Mouse (Mus musculus) thymus, postnatal 0 days (tissue): ENCODE data around the gene Lrrc3. TPM values are rescaled to one million over a fixed set of nuclear protein-coding genes. Genes with fewer than 3 reads are reported as not detected.
A peak's percentile ranks its signal among the peaks of the same experiment; 100 is the strongest.

Source experiments
- DNase-seq: peaks from one replicate; pipeline ENCODE4 v3.0.0-alpha.2; 2015; ENCODE audit warnings: low spot score
- polyA plus RNA-seq: library from polyadenylated mRNA; unstranded; fragments of >200 nt; fragmentation: Nextera tagmentation; extraction: Ambion mirVana; gene quantifications from 2 replicates; pipeline ENCODE4 v1.2.1, GENCODE M21; 2015

The Lrrc3 gene
- polyA plus RNA-seq, 1 experiment from 2014 or later = 1.2 TPM

- DNase-seq = no peak
Observed at GRCm38 (mm10) chr10:77869651-77870050, 32.7 kb downstream of the Lrrc3 start.

GRCm38 (mm10) chr10:77867546-77867945 is 34.8 kb downstream of the Lrrc3 start:
- DNase-seq = no peak

- DNase-seq = no peak
Observed at GRCm38 (mm10) chr10:77864762-77865143, 37.6 kb downstream of the Lrrc3 start.

- DNase-seq = peak; percentile 34
Observed at GRCm38 (mm10) chr10:77864067-77864761, 38.1 kb downstream of the Lrrc3 start.

- DNase-seq = no peak
Observed at GRCm38 (mm10) chr10:77861675-77862074, 40.7 kb downstream of the Lrrc3 start, which contains the start of gene Gm3285. Gene Gm3285, plus strand, starts transcription at chr10:77861975.

GRCm38 (mm10) chr10:77852559-77852958 is 49.8 kb downstream of the Lrrc3 start, which contains the start of gene Gm10318:
Gene Gm10318, plus strand, starts transcription at chr10:77852859.
- DNase-seq = no peak

Other genes starting within 250 kb of the Lrrc3 start
- 0.77 and 0.84 TPM in 2 replicates for gene Tspear, start 216.0 kb downstream of the Lrrc3 start, polyA plus RNA-seq
- gene Gm19402, start 211.8 kb downstream of the Lrrc3 start, polyA plus RNA-seq = not detected in 2 replicates
- not detected in 2 replicates for gene Gm9508, start 205.3 kb downstream of the Lrrc3 start, polyA plus RNA-seq
- not detected in 2 replicates for gene Gm10272, start 195.9 kb downstream of the Lrrc3 start, polyA plus RNA-seq
- gene Gm10024, start 191.1 kb downstream of the Lrrc3 start, polyA plus RNA-seq = not detected in 2 replicates
- not detected in 2 replicates for gene Gm10142, start 186.7 kb downstream of the Lrrc3 start, polyA plus RNA-seq
- gene Krtap12-1, start 181.9 kb downstream of the Lrrc3 start, polyA plus RNA-seq = not detected in 2 replicates
- not detected in 2 replicates for gene Gm10100, start 176.1 kb downstream of the Lrrc3 start, polyA plus RNA-seq
- not detected in 2 replicates for gene Gm18596, start 159.9 kb downstream of the Lrrc3 start, polyA plus RNA-seq
- not detected in 2 replicates for gene Gm9736, start 151.2 kb downstream of the Lrrc3 start, polyA plus RNA-seq
- gene Gm3233, start 142.9 kb downstream of the Lrrc3 start, polyA plus RNA-seq = not detected in 2 replicates
- not detected in 2 replicates for gene Gm3238, start 131.2 kb downstream of the Lrrc3 start, polyA plus RNA-seq
- not detected in 2 replicates for gene Gm7138, start 125.6 kb downstream of the Lrrc3 start, polyA plus RNA-seq
- not detected in 2 replicates for gene Gm3250, start 120.0 kb downstream of the Lrrc3 start, polyA plus RNA-seq
- gene Gm7137, start 114.3 kb downstream of the Lrrc3 start, polyA plus RNA-seq = not detected in 2 replicates
- gene Gm9639, start 107.5 kb downstream of the Lrrc3 start, polyA plus RNA-seq = not detected in 2 replicates
- gene Gm19668, start 103.4 kb downstream of the Lrrc3 start, polyA plus RNA-seq = not detected in 2 replicates
- not detected in 2 replicates for gene Gm9507, start 90.7 kb downstream of the Lrrc3 start, polyA plus RNA-seq
- gene Gm2696, start 87.9 kb downstream of the Lrrc3 start, polyA plus RNA-seq = not detected in 2 replicates
- gene Krtap10-4, start 75.4 kb downstream of the Lrrc3 start, polyA plus RNA-seq = not detected in 2 replicates
- gene Krtap10-10, start 66.6 kb downstream of the Lrrc3 start, polyA plus RNA-seq = not detected in 2 replicates
- not detected in 2 replicates for gene Gm36176, start 55.7 kb downstream of the Lrrc3 start, polyA plus RNA-seq
- not detected in 2 replicates for gene Gm10318, start 49.7 kb downstream of the Lrrc3 start, polyA plus RNA-seq
- gene Gm3285, start 40.6 kb downstream of the Lrrc3 start, polyA plus RNA-seq = not detected in 2 replicates
- 18.1 and 21.8 TPM in 2 replicates for gene Trpm2, start 68.0 kb upstream of the Lrrc3 start, polyA plus RNA-seq
- gene 1810043G02Rik, start 76.0 kb upstream of the Lrrc3 start, polyA plus RNA-seq = 20.9 and 21.0 TPM in 2 replicates
- gene Pfkl, start 107.5 kb upstream of the Lrrc3 start, polyA plus RNA-seq = 41.1 and 45.5 TPM in 2 replicates
- 0.69 and 1.1 TPM in 2 replicates for gene Dnmt3l, start 139.4 kb upstream of the Lrrc3 start, polyA plus RNA-seq
- gene Aire, start 141.1 kb upstream of the Lrrc3 start, polyA plus RNA-seq = 8.8 and 10.1 TPM in 2 replicates
- 6.2 and 6.7 TPM in 2 replicates for gene Icosl, start 166.8 kb upstream of the Lrrc3 start, polyA plus RNA-seq